Mouse (Mus musculus) spleen, adult 2 months (tissue): ENCODE measurements around the gene Camta1.

Experiments
- CTCF ChIP-seq: fragments of 200-500 bp; IDR thresholded peaks from 2 replicates; pipeline ENCODE4 v1.5.1; 2011; ENCODE audit warnings: mild to moderate bottlenecking, inconsistent platforms; ENCODE audit not compliant: insufficient read depth, insufficient read length, insufficient replicate concordance; ENCODE audit errors: extremely low read depth
- POLR2A ChIP-seq: fragments of 200-500 bp; IDR thresholded peaks from 2 replicates; pipeline ENCODE4 v1.6.1; 2011; ENCODE audit warnings: low read depth, low read length, inconsistent platforms

DNA sequence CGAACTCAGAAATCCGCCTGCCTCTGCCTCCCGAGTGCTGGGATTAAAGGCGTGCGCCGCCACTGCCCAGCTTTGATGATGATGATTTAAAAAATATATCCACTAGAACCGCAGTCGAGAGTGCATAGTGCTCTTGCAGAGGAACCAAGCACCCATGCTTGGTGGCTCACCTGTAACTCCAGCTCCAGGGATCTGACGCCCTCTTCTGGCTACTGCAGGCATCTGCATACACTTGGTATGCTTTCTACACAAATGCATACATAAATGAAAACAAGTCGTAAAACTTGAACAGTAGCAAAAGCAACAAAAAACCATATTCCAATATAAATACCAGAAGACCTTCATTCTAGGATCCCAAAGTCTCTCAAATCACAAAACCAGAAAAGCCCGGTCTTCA, 896.1 kb downstream of the Camta1 start:
- no peak for TF ChIP-seq CTCF
- no peak for TF ChIP-seq POLR2A
